Mouse (Mus musculus) forebrain, embryonic 10.5 days (tissue): ENCODE data around the gene Ccdc61. TPM values are rescaled to one million over a fixed set of nuclear protein-coding genes. Genes with fewer than 3 reads are reported as not detected.

ENCODE experiments used
- DNase-seq: peaks from one replicate; pipeline ENCODE4 v3.0.0-alpha.2; 2017; ENCODE audit warnings: low spot score; ENCODE audit errors: extremely low spot score
- H3K27ac ChIP-seq: fragments of 300-500 bp; sonication (generic); 2 replicates; pipeline ENCODE4 v1.5.1; 2016; ENCODE audit warnings: mild to moderate bottlenecking
- H3K27me3 ChIP-seq: fragments of 300-500 bp; sonication (generic); 2 replicates; pipeline ENCODE4 v1.6.1; 2016; ENCODE audit warnings: mild to moderate bottlenecking; ENCODE audit not compliant: poor library complexity, severe bottlenecking
- H3K36me3 ChIP-seq: fragments of 300-500 bp; sonication (generic); replicated peaks from 2 replicates; pipeline ENCODE4 v1.6.1; 2016; ENCODE audit warnings: mild to moderate bottlenecking, moderate library complexity
- H3K4me1 ChIP-seq: fragments of 300-500 bp; sonication (generic); 2 replicates; pipeline ENCODE4 v1.6.1; 2016
- H3K4me3 ChIP-seq: fragments of 300-500 bp; sonication (generic); 2 replicates; pipeline ENCODE4 v1.5.1; 2016; ENCODE audit warnings: mild to moderate bottlenecking, moderate library complexity
- H3K9me3 ChIP-seq: fragments of 300-500 bp; sonication (generic); 2 replicates; pipeline ENCODE4 v1.6.1; 2016; ENCODE audit warnings: mild to moderate bottlenecking, moderate library complexity
- WGBS: fragments of 180-500 bp; shearing (Covaris S2); methylation state at CpG from one replicate; pipeline ENCODE4 v1.1.7; 2016; 5-methylcytosine and 5-hydroxymethylcytosine counted together
- polyA plus RNA-seq: library from polyadenylated mRNA; unstranded; fragments of >200 nt; fragmentation: Nextera tagmentation; extraction: Ambion mirVana; gene quantifications from 2 replicates; pipeline ENCODE4 v1.2.1, GENCODE M21; 2016

Ccdc61 gene
- polyA plus RNA-seq, 1 experiment from 2014 or later = 30.0 TPM

- H3K4me3 ChIP-seq = no peak overlapping the region
- no peak for DNase-seq
- 89% methylated on average over 2 of the region's 2 CpGs for WGBS
- 0 out of 2 replicates have a peak, but pooled peaks cover under 1% of the 10 kb centered on the region for H3K27me3 ChIP-seq
- H3K4me1 ChIP-seq = 0 out of 2 replicates have a peak, but pooled peaks cover 3% of the 10 kb centered on the region
- peaks cover 63% of the 10 kb centered on the region for H3K36me3 ChIP-seq
- H3K9me3 ChIP-seq = no peaks in the 10 kb centered on the region
- H3K27ac ChIP-seq = no peak overlapping the region
These were observed 9.7 kb downstream of the Ccdc61 start for GRCm38 (mm10) chr7:18900513-18900912.

DNA sequence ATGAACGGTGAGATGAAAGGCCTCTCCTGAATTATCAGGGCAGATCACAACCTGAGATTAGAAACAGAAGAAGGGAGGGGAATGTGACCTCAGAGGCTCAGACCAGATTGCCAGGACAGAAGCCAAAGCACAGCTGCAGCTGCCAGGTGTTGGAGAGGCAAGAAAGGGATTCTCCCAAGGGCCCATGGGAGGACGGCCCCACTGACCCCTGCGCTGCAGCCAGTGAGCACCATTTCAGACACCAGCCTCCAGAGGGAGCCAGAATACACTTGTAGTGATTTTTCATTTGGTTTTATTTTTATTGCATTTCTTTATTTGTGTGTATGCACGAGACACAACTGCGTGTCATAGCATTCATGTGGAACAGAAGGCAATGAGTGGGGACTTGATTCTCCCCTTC lies 13.7 kb downstream of the Ccdc61 start:
- 44% methylated on average over 5 of the region's 5 CpGs for WGBS
- DNase-seq = peak; percentile 30
- Histone ChIP-seq H3K27me3 (peaks cover 34% of the 10 kb centered on the region), H3K27ac (no peak overlapping the region), H3K36me3 (peaks cover 42% of the 10 kb centered on the region), H3K4me1 (peaks cover 28% of the 10 kb centered on the region), H3K9me3 (no peaks in the 10 kb centered on the region), H3K4me3 (no peak overlapping the region)

- H3K9me3 ChIP-seq = no peaks in the 10 kb centered on the region
- H3K4me3 ChIP-seq = peak overlapping the region; percentile 54
- peak overlapping the region; percentile 73 for H3K27ac ChIP-seq
- peaks cover 19% of the 10 kb centered on the region for H3K36me3 ChIP-seq
- H3K27me3 ChIP-seq = peaks cover 34% of the 10 kb centered on the region
- peaks cover 28% of the 10 kb centered on the region for H3K4me1 ChIP-seq
- DNase-seq = peak; percentile 68
- under 1% methylated on average over 41 of the region's 41 CpGs for WGBS
These were observed 16.4 kb downstream of the Ccdc61 start for GRCm38 (mm10) chr7:18893651-18894430.

GRCm38 (mm10) chr7:18893009-18893408 lies 17.2 kb downstream of the Ccdc61 start:
- no peaks in the 10 kb centered on the region for H3K9me3 ChIP-seq
- 28% methylated on average over 27 of the region's 27 CpGs for WGBS
- no peak overlapping the region for H3K27ac ChIP-seq
- no peak for DNase-seq
- H3K36me3 ChIP-seq = peaks cover 12% of the 10 kb centered on the region
- H3K4me1 ChIP-seq = peaks cover 28% of the 10 kb centered on the region
- H3K4me3 ChIP-seq = peak overlapping the region; percentile 54
- peaks cover 34% of the 10 kb centered on the region for H3K27me3 ChIP-seq

DNA sequence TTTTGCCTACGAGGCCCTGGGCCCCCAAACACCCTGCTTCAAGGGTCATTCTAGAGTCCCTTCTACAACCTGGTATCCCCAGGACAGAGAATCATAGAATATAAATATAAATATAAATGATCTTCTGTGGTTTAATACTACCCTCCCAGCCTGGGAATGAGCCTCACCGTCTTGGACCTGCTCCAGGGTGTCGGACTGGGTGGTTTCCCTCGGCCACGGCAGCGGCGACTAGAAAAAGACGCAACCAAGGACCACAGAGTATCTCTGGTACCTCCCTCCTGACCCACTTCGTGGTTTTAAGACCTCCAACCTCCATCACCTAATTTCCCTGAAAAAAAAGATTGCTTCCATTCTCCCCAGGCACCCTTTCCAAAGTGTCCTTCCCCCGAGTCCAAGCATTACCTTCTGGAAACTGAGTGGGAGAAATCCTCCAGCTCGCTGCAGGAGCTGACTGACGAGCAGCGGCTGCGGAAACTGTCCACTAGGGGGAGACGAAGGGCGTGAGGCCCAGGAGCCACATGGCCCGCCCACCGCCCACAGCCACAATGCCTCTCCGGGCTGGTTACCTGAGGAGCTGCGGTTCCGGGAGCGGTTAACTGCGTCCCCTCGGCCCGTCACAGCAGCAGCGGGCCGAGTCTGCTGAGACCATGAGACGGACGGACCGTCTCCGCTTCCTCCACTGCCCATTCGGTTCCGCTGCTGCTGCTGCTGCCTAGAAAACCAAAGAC lies 18.2 kb downstream of the Ccdc61 start:
- 22% methylated on average over 33 of the region's 33 CpGs for WGBS
- peaks cover 34% of the 10 kb centered on the region for H3K27me3 ChIP-seq
- peaks cover 28% of the 10 kb centered on the region for H3K4me1 ChIP-seq
- no peaks in the 10 kb centered on the region for H3K9me3 ChIP-seq
- DNase-seq = peak; percentile 87
- H3K27ac ChIP-seq = peak overlapping the region; percentile 72
- H3K4me3 ChIP-seq = peak overlapping the region; percentile 54
- H3K36me3 ChIP-seq = peaks cover 4% of the 10 kb centered on the region; the same call in 1 of the 2 replicates

DNA sequence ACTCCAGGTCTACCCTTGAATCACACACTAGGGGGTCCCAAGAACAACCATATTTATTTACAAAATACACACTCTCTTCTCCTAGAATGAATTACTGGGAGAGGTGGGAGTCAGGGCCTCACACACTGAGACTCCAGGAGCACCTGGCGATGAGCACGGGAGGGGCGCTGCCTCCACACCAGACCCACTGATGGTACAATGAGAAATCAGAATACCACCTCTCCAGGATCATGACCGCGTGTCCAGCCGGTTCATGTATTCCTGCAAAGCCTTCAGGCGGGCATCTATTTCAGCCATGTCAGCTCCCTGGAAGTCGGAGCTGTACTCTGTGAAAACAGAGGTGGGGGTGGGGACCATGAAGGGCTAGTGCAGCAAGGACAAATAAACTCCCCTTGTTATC lies 19.4 kb downstream of the Ccdc61 start:
- Histone ChIP-seq H3K27ac (no peak overlapping the region), H3K27me3 (peaks cover 34% of the 10 kb centered on the region), H3K9me3 (no peaks in the 10 kb centered on the region), H3K4me1 (peaks cover 25% of the 10 kb centered on the region), H3K4me3 (no peak overlapping the region), H3K36me3 (peaks cover 4% of the 10 kb centered on the region; the same call in 1 of the 2 replicates)
- WGBS = 93% methylated on average over 8 of the region's 8 CpGs
- no peak for DNase-seq

- Histone ChIP-seq H3K4me3 (no peak overlapping the region), H3K36me3 (peaks cover 4% of the 10 kb centered on the region; the same call in 1 of the 2 replicates), H3K4me1 (peaks cover 4% of the 10 kb centered on the region; the same call in 1 of the 2 replicates), H3K27me3 (no peaks in the 10 kb centered on the region), H3K9me3 (no peaks in the 10 kb centered on the region), H3K27ac (no peak overlapping the region)
- no peak for DNase-seq
- 91% methylated on average over 1 of the region's 1 CpGs for WGBS
These were observed 23.3 kb downstream of the Ccdc61 start for GRCm38 (mm10) chr7:18886963-18887362.

- Histone ChIP-seq H3K4me1 (0 out of 2 replicates have a peak, but pooled peaks cover 4% of the 10 kb centered on the region), H3K9me3 (no peaks in the 10 kb centered on the region), H3K27ac (no peak overlapping the region), H3K4me3 (no peak overlapping the region), H3K36me3 (peaks cover 2% of the 10 kb centered on the region; the same call in 1 of the 2 replicates), H3K27me3 (no peaks in the 10 kb centered on the region)
- WGBS = 66% methylated on average over 13 of the region's 13 CpGs
- no peak for DNase-seq
These were observed 25.3 kb downstream of the Ccdc61 start for GRCm38 (mm10) chr7:18884745-18885422.

- Histone ChIP-seq H3K4me1 (0 out of 2 replicates have a peak, but pooled peaks cover 4% of the 10 kb centered on the region), H3K9me3 (no peaks in the 10 kb centered on the region), H3K4me3 (no peak overlapping the region), H3K27ac (no peak overlapping the region), H3K36me3 (0 out of 2 replicates have a peak, but pooled peaks cover 2% of the 10 kb centered on the region), H3K27me3 (no peaks in the 10 kb centered on the region)
- DNase-seq = no peak
- 67% methylated on average over 9 of the region's 9 CpGs for WGBS
These were observed 26.0 kb downstream of the Ccdc61 start for GRCm38 (mm10) chr7:18883991-18884744.

GRCm38 (mm10) chr7:18878691-18879090 lies 31.5 kb downstream of the Ccdc61 start:
- no peaks in the 10 kb centered on the region for H3K36me3 ChIP-seq
- no peak for DNase-seq
- H3K9me3 ChIP-seq = no peaks in the 10 kb centered on the region
- no peak overlapping the region for H3K27ac ChIP-seq
- no peaks in the 10 kb centered on the region for H3K27me3 ChIP-seq
- H3K4me3 ChIP-seq = no peak overlapping the region
- 0 out of 2 replicates have a peak, but pooled peaks cover 4% of the 10 kb centered on the region for H3K4me1 ChIP-seq
- 84% methylated on average over 7 of the region's 7 CpGs for WGBS

DNA sequence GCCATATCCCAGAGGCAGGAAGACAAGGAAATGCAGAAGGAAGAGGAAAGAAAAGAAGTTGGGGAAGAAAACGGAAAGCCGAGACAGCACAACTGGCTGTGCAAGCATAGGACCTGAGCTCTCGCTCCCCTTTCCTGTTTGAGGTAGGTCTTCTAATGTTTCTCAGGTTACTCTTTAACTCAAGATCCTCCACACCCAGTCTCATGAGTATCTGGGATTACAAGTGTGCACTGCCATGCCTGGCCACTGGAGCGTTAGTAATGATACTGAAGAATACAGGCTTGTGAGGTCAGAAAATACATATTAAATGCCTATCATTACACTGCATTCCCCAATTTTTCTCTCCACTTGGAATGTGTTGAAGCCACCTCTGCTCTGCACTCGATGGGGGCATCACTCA lies 34.8 kb downstream of the Ccdc61 start:
- Histone ChIP-seq H3K4me1 (peaks cover 11% of the 10 kb centered on the region), H3K9me3 (no peaks in the 10 kb centered on the region), H3K27ac (no peak overlapping the region), H3K36me3 (no peaks in the 10 kb centered on the region), H3K27me3 (no peaks in the 10 kb centered on the region), H3K4me3 (no peak overlapping the region)
- no peak for DNase-seq
- 87% methylated on average over 5 of the region's 5 CpGs for WGBS

- WGBS = under 1% methylated on average over 10 of the region's 10 CpGs
- no peaks in the 10 kb centered on the region for H3K27me3 ChIP-seq
- H3K27ac ChIP-seq = peak overlapping the region; percentile 67; the same call in 1 of the 2 replicates
- H3K4me1 ChIP-seq = peaks cover 11% of the 10 kb centered on the region
- no peaks in the 10 kb centered on the region for H3K36me3 ChIP-seq
- peak overlapping the region; percentile 56 for H3K4me3 ChIP-seq
- 0 out of 2 replicates have a peak, but pooled peaks cover 3% of the 10 kb centered on the region for H3K9me3 ChIP-seq
- DNase-seq = peak; percentile 84
These were observed 37.0 kb downstream of the Ccdc61 start for GRCm38 (mm10) chr7:18873253-18873652.
